Mouse (Mus musculus): ENCODE results near the gene Sftpd. TPM values are rescaled to one million over a fixed set of nuclear protein-coding genes. Genes with fewer than 3 reads are reported as not detected.

The Sftpd gene
- 0.19 and 0.24 TPM in 2 replicates for polyA plus RNA-seq (2015; fragmentation: Nextera tagmentation; extraction: Ambion mirVana)

DNA sequence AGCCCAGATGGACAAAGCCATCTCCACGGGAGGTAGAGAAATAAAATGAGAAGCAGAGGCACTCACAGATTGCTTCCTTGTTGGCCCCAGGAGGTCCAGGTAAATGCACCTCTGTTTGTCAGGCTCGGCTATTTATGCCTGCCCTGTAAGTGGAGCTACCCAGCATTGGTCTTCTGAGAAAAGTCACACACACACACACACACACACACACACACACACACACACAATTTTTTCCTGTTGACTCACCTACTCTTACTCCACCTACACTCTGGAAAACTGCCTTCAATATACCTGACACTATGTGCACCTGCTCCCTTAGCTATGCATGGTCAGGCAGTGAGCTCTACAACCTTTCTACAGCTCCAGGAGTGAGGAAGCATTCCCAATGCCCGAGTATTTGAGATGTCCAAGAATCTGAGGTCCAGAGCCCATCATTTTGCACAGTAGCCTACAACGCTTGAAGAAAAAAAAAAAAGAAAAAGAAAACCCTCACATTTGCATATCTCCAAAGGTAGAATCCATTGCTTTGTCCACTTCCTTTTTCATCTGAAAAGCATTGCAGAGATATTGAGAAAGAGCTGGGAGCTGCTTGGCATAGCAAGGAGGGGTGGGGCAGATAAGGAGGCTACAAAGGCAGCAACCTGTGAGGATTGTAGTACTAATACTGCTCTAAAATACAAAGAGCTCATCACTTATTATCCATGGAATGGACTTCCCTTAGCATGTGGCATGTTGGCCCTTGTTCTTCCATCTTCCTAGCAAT, at the start of gene Sftpd:
TSS of gene Sftpd (minus strand) at position 91 of the 763 bp plus-strand sequence.
- Histone ChIP-seq H3K4me3 (replicated peaks; ENCODE audit: low read length) (no peak within 1 kb of the TSS), H3K27ac (ENCODE audit: low read length) (no peak within 1 kb of the TSS), H3K9ac (ENCODE audit: low read length) (no peak within 1 kb of the TSS), H3K27me3 (ENCODE audit: control insufficient read depth, insufficient read depth, low read length) (no peaks in the 10 kb centered on the region), H3K9me3 (replicated peaks; ENCODE audit: control insufficient read depth, low read length) (no peaks in the 10 kb centered on the region), H3K4me1 (ENCODE audit: control insufficient read depth, insufficient read depth, low read length) (no peaks in the 10 kb centered on the region), H3K4me2 (ENCODE audit: low read depth, low read length) (no peak within 1 kb of the TSS), H3K36me3 (ENCODE audit: control insufficient read depth, insufficient read depth, low read length) (no peaks in the 10 kb centered on the region)
- no peak for ATAC-seq (ENCODE audit: insufficient read depth, low FRiP score)
- 71% methylated on average over 4 of the region's 4 CpGs for WGBS

GRCm38 (mm10) chr14:41198037-41198730, 13.2 kb upstream of the Sftpd start:
- Histone ChIP-seq H3K4me3 (replicated peaks; ENCODE audit: low read length) (no peak overlapping the region), H3K4me2 (ENCODE audit: low read depth, low read length) (no peak overlapping the region), H3K4me1 (ENCODE audit: control insufficient read depth, insufficient read depth, low read length) (no peaks in the 10 kb centered on the region), H3K9ac (ENCODE audit: low read length) (no peak overlapping the region), H3K27ac (ENCODE audit: low read length) (0 out of 2 replicates have a peak overlapping the region, but pooled peaks have one; percentile 6), H3K27me3 (ENCODE audit: control insufficient read depth, insufficient read depth, low read length) (no peaks in the 10 kb centered on the region), H3K9me3 (replicated peaks; ENCODE audit: control insufficient read depth, low read length) (no peaks in the 10 kb centered on the region), H3K36me3 (ENCODE audit: control insufficient read depth, insufficient read depth, low read length) (no peaks in the 10 kb centered on the region)
- WGBS, result 44% methylated on average over 6 of the region's 6 CpGs
- ATAC-seq (ENCODE audit: insufficient read depth, low FRiP score), result peak; percentile 66; the same call in 1 of the 2 replicates

- Histone ChIP-seq H3K4me2 (ENCODE audit: low read depth, low read length) (no peak overlapping the region), H3K4me1 (ENCODE audit: control insufficient read depth, insufficient read depth, low read length) (no peaks in the 10 kb centered on the region), H3K9ac (ENCODE audit: low read length) (no peak overlapping the region), H3K4me3 (replicated peaks; ENCODE audit: low read length) (no peak overlapping the region), H3K9me3 (replicated peaks; ENCODE audit: control insufficient read depth, low read length) (no peaks in the 10 kb centered on the region), H3K27ac (ENCODE audit: low read length) (no peak overlapping the region), H3K36me3 (ENCODE audit: control insufficient read depth, insufficient read depth, low read length) (no peaks in the 10 kb centered on the region), H3K27me3 (ENCODE audit: control insufficient read depth, insufficient read depth, low read length) (no peaks in the 10 kb centered on the region)
- ATAC-seq (ENCODE audit: insufficient read depth, low FRiP score), result no peak
- 88% methylated on average over 2 of the region's 2 CpGs for WGBS
These were observed 4.5 kb upstream of the Sftpd start for GRCm38 (mm10) chr14:41189496-41189895.

DNA sequence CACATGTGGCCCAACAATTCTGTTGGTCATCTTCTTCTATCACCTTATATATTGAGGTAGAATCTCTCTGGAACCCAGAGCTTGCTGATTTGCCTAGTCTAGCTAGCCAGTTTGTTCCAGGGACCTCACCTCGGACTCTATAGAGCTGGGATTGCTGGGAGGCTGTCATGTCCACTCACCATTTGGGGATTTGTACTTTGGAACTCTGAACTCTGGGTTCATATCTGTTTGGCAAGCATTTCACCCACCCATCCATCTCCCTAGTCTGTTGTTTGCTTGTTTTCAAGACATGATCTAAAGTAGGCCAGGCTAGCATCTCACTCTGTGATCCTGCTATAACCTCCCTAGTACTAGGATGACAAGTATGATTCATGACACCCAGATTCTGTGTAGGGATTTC, 10.1 kb downstream of the Sftpd start:
- Histone ChIP-seq H3K27me3 (ENCODE audit: control insufficient read depth, insufficient read depth, low read length) (no peaks in the 10 kb centered on the region), H3K9ac (ENCODE audit: low read length) (no peak overlapping the region), H3K27ac (ENCODE audit: low read length) (no peak overlapping the region), H3K4me2 (ENCODE audit: low read depth, low read length) (no peak overlapping the region), H3K36me3 (ENCODE audit: control insufficient read depth, insufficient read depth, low read length) (no peaks in the 10 kb centered on the region), H3K4me1 (ENCODE audit: control insufficient read depth, insufficient read depth, low read length) (no peaks in the 10 kb centered on the region), H3K9me3 (replicated peaks; ENCODE audit: control insufficient read depth, low read length) (no peaks in the 10 kb centered on the region), H3K4me3 (replicated peaks; ENCODE audit: low read length) (no peak overlapping the region)
- 56% methylated on average over 1 of the region's 1 CpGs for WGBS
- no peak for ATAC-seq (ENCODE audit: insufficient read depth, low FRiP score)

- ATAC-seq (ENCODE audit: insufficient read depth, low FRiP score), result no peak
- WGBS, result 73% methylated on average over 2 of the region's 2 CpGs
These were observed 14.4 kb downstream of the Sftpd start for GRCm38 (mm10) chr14:41170514-41170913.

GRCm38 (mm10) chr14:41168567-41168966, 16.4 kb downstream of the Sftpd start:
- 92% methylated on average over 1 of the region's 1 CpGs for WGBS
- Histone ChIP-seq H3K4me1 (ENCODE audit: control insufficient read depth, insufficient read depth, low read length) (no peaks in the 10 kb centered on the region), H3K27ac (ENCODE audit: low read length) (no peak overlapping the region), H3K4me3 (replicated peaks; ENCODE audit: low read length) (no peak overlapping the region), H3K27me3 (ENCODE audit: control insufficient read depth, insufficient read depth, low read length) (no peaks in the 10 kb centered on the region), H3K4me2 (ENCODE audit: low read depth, low read length) (no peak overlapping the region), H3K9me3 (replicated peaks; ENCODE audit: control insufficient read depth, low read length) (no peaks in the 10 kb centered on the region), H3K9ac (ENCODE audit: low read length) (no peak overlapping the region), H3K36me3 (ENCODE audit: control insufficient read depth, insufficient read depth, low read length) (no peaks in the 10 kb centered on the region)
- no peak for ATAC-seq (ENCODE audit: insufficient read depth, low FRiP score)

More at GRCm38 (mm10) chr14:41170514-41170913, 14.4 kb downstream of the Sftpd start:
- Histone ChIP-seq H3K4me1 (ENCODE audit: control insufficient read depth, insufficient read depth, low read length) (no peaks in the 10 kb centered on the region), H3K4me3 (replicated peaks; ENCODE audit: low read length) (no peak overlapping the region), H3K27me3 (ENCODE audit: control insufficient read depth, insufficient read depth, low read length) (no peaks in the 10 kb centered on the region), H3K27ac (ENCODE audit: low read length) (no peak overlapping the region), H3K9ac (ENCODE audit: low read length) (no peak overlapping the region), H3K36me3 (ENCODE audit: control insufficient read depth, insufficient read depth, low read length) (no peaks in the 10 kb centered on the region), H3K9me3 (replicated peaks; ENCODE audit: control insufficient read depth, low read length) (no peaks in the 10 kb centered on the region), H3K4me2 (ENCODE audit: low read depth, low read length) (no peak overlapping the region)

DNA sequence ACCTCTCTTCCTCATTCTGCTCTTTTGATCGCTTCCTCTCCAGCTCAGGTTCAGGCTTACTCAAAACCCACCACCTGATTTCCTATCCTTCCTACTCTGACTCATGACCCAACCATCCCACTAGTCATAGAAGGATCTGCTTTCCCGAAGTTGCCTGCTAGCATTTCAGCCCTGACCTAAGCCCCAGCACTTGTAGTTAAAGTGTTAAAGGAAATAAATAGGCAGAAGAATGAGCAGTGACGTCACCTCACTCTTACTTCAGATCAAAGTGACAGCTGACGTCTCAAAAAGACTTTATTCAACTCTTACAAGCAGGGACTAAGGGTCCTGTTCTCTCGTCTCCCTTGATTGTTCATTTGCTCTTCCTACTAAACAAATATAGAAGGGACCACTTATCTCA, 17.7 kb downstream of the Sftpd start:
- H3K36me3 ChIP-seq (ENCODE audit: control insufficient read depth, insufficient read depth, low read length), result no peaks in the 10 kb centered on the region
- H3K9me3 ChIP-seq (replicated peaks; ENCODE audit: control insufficient read depth, low read length), result no peaks in the 10 kb centered on the region
- WGBS, result 40% methylated on average over 5 of the region's 5 CpGs
- H3K27ac ChIP-seq (ENCODE audit: low read length), result no peak overlapping the region
- H3K4me2 ChIP-seq (ENCODE audit: low read depth, low read length), result no peak overlapping the region
- no peak overlapping the region for H3K9ac ChIP-seq (ENCODE audit: low read length)
- ATAC-seq (ENCODE audit: insufficient read depth, low FRiP score), result no peak
- H3K4me1 ChIP-seq (ENCODE audit: control insufficient read depth, insufficient read depth, low read length), result no peaks in the 10 kb centered on the region
- H3K27me3 ChIP-seq (ENCODE audit: control insufficient read depth, insufficient read depth, low read length), result no peaks in the 10 kb centered on the region
- no peak overlapping the region for H3K4me3 ChIP-seq (replicated peaks; ENCODE audit: low read length)

GRCm38 (mm10) chr14:41162663-41163062, 22.3 kb downstream of the Sftpd start:
- no peak overlapping the region for H3K9ac ChIP-seq (ENCODE audit: low read length)
- 11% methylated on average over 2 of the region's 2 CpGs for WGBS
- no peaks in the 10 kb centered on the region for H3K36me3 ChIP-seq (ENCODE audit: control insufficient read depth, insufficient read depth, low read length)
- H3K27me3 ChIP-seq (ENCODE audit: control insufficient read depth, insufficient read depth, low read length), result no peaks in the 10 kb centered on the region
- ATAC-seq (ENCODE audit: insufficient read depth, low FRiP score), result peak; percentile 64; the same call in 1 of the 2 replicates
- no peak overlapping the region for H3K4me2 ChIP-seq (ENCODE audit: low read depth, low read length)
- no peaks in the 10 kb centered on the region for H3K9me3 ChIP-seq (replicated peaks; ENCODE audit: control insufficient read depth, low read length)
- no peaks in the 10 kb centered on the region for H3K4me1 ChIP-seq (ENCODE audit: control insufficient read depth, insufficient read depth, low read length)
- H3K4me3 ChIP-seq (replicated peaks; ENCODE audit: low read length), result no peak overlapping the region
- H3K27ac ChIP-seq (ENCODE audit: low read length), result no peak overlapping the region

- Histone ChIP-seq H3K9me3 (replicated peaks; ENCODE audit: control insufficient read depth, low read length) (no peaks in the 10 kb centered on the region), H3K4me2 (ENCODE audit: low read depth, low read length) (no peak overlapping the region)
These were observed 24.2 kb downstream of the Sftpd start for GRCm38 (mm10) chr14:41160743-41161142.

More at GRCm38 (mm10) chr14:41160743-41161142, 24.2 kb downstream of the Sftpd start:
- 31% methylated on average over 1 of the region's 1 CpGs for WGBS
- Histone ChIP-seq H3K4me3 (replicated peaks; ENCODE audit: low read length) (no peak overlapping the region), H3K9ac (ENCODE audit: low read length) (no peak overlapping the region), H3K27ac (ENCODE audit: low read length) (no peak overlapping the region), H3K27me3 (ENCODE audit: control insufficient read depth, insufficient read depth, low read length) (no peaks in the 10 kb centered on the region), H3K4me1 (ENCODE audit: control insufficient read depth, insufficient read depth, low read length) (no peaks in the 10 kb centered on the region), H3K36me3 (ENCODE audit: control insufficient read depth, insufficient read depth, low read length) (no peaks in the 10 kb centered on the region)
- no peak for ATAC-seq (ENCODE audit: insufficient read depth, low FRiP score)
